Mouse (Mus musculus): ENCODE results near the gene Tec.

DNA sequence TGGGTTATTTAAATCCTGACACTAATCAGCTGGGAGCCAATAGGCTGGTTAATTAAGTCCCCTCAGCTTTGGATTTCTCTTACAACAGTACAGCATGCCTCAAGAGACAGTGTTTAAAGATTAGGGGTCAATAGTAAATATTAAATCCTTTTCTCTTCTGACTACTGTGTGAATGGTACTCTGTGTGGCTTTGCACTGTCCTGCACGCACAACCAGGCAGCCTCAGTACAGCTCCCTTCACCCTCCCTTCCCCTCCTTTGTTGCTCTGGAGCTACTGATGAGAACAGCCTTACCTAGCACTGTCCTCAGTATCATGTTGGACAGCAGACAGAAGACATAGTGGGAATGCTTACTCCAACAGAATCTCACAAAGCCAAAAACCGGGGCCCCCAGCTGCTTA lies 58.8 kb downstream of the Tec start:
- no peak for TF ChIP-seq KAT2A (IDR thresholded peaks at IDR 0.05; ENCODE audit: insufficient replicate concordance, low read length)
- no peak for TF ChIP-seq POLR2A (IDR thresholded peaks at IDR 0.05; ENCODE audit: low read depth, low read length)
- no peak for TF ChIP-seq NRF1 (IDR thresholded peaks at IDR 0.05; ENCODE audit: low read depth, low read length)
- TF ChIP-seq BHLHE40 (IDR thresholded peaks at IDR 0.05; ENCODE audit: low read depth, low read length) = no peak
- TF ChIP-seq POLR2AphosphoS2 (IDR thresholded peaks at IDR 0.05; ENCODE audit: low read depth, low read length) = no peak
- no peak for TF ChIP-seq MYC (IDR thresholded peaks at IDR 0.05; ENCODE audit: low read depth, low read length)
- no peak for TF ChIP-seq USF1 (IDR thresholded peaks at IDR 0.05; ENCODE audit: low read depth, low read length)
- TF ChIP-seq TCF12 (IDR thresholded peaks at IDR 0.05; ENCODE audit: low read depth, low read length) = no peak
- no peak for TF ChIP-seq CTCF (conservative IDR thresholded peaks at IDR 0.05 in 1 of 2, IDR thresholded peaks at IDR 0.05 in 1 of 2; ENCODE audit: low read depth in 2 of 2, low read length in 2 of 2)
- no peak for TF ChIP-seq ZC3H11A (IDR thresholded peaks at IDR 0.05; ENCODE audit: low read depth, low read length)
- no peak for TF ChIP-seq CHD2 (IDR thresholded peaks at IDR 0.05; ENCODE audit: low read length)

Data from CH12.LX (cell line).